Mouse (Mus musculus) liver, postnatal 0 days (tissue): Measurements from ENCODE around the gene Slc6a19.

Source experiments
- CTCF ChIP-seq: sonication (generic); IDR thresholded peaks from 2 replicates; pipeline ENCODE4 v1.5.1; 2016; ENCODE audit warnings: antibody characterized with exemption, low read depth
- EP300 ChIP-seq: IDR thresholded peaks from 2 replicates; pipeline ENCODE4 v1.6.1; 2016; ENCODE audit warnings: antibody characterized with exemption, low read depth, mild to moderate bottlenecking

DNA sequence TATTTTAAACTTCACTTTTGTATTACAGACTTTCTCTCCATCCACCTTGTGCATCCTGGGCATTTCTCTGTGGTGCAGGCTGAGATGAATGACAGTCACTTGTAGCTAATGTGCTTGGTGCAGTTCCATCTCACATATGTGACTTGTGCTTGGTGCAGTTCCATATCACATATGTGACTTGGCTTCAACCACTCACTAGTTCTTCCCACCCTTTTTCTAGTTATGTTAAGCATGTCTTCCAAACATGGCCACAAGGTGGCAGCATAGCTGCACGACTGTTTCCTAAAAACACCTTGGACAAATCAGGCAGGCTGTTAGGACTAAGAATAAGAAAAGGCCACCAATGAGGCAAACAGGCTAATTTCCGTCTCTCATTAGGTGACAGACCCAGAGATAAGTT lies 13.6 kb upstream of the Slc6a19 start:
- peak; percentile 95 for TF ChIP-seq CTCF
- no peak for TF ChIP-seq EP300
